16 mouse cellular contexts compared by ENCODE assay signal in the genomic region with DNA sequence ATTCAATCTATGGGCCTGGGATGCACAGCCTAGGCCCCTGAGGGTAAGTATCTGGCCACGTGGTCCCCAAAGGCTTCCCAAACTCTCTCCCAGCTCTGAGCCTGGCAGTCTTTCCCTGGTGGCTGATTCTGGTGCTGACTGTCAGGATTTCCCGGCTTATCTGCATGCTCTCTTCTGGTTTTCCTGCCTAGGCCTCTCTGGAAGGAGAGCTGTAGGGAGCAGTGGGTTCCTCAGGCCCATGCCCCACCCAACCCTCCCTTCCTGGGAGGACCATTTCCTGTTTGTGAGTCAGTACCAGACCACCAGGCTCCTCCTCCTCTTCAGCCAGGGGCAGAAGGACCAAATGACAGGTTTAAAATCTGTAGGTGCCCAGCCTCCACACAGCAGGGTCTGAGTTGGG. TPM values are rescaled to one million over a fixed set of nuclear protein-coding genes. Genes with fewer than 3 reads are reported as not detected.
DNase-seq lines count a peak whose midpoint lies in the region; ATAC-seq and TF ChIP-seq lines count a peak whose summit lies in the region.
"Had no signal": no experiment of that assay in that cellular context is flagged by ENCODE, and none has a peak within 500 bp of the region (broad histone marks: within the 10 kb centered on the region; RNA-seq: fewer than 3 reads in every experiment).

No protein-coding gene starts in this region.

- no peaks in the 10 kb centered on the region for H3K27me3 ChIP-seq in heart, adult 2 months (ENCODE audit: control insufficient read depth, insufficient read depth, low read length)
- H3K27me3 ChIP-seq in liver, embryonic 12.5 days (replicated peaks), result no peaks in the 10 kb centered on the region
- H3K27me3 ChIP-seq in cerebellum, adult 2 months (ENCODE audit: control insufficient read depth, insufficient read depth, low read length), result no peaks in the 10 kb centered on the region
- H3K27me3 ChIP-seq: embryonic facial prominence, embryonic 15.5 days; midbrain, embryonic 15.5 days; stomach, embryonic 15.5 days had no signal

- no peak overlapping the region for H3K4me3 ChIP-seq in heart, adult 2 months
- no peak overlapping the region for H3K4me3 ChIP-seq in liver, embryonic 12.5 days
- H3K4me3 ChIP-seq in layer of hippocampus, adult 2 months, result no peak overlapping the region
- no peak overlapping the region for H3K4me3 ChIP-seq in cerebellum, adult 2 months (replicated peaks; ENCODE audit: insufficient read depth, low read depth, low read length)
- H3K4me3 ChIP-seq: embryonic facial prominence, embryonic 15.5 days; midbrain, embryonic 15.5 days; stomach, embryonic 15.5 days had no signal

- no peaks in the 10 kb centered on the region for H3K9me3 ChIP-seq in liver, embryonic 12.5 days (replicated peaks)
- H3K9me3 ChIP-seq: embryonic facial prominence, embryonic 15.5 days; midbrain, embryonic 15.5 days; stomach, embryonic 15.5 days had no signal

- no peak for DNase-seq in heart, adult 2 months
- no peak for DNase-seq in heart, postnatal 36 days
- DNase-seq in 3134 (ENCODE audit: extremely low read depth, insufficient read length, low spot score), result peak; percentile 34
- peak; percentile 92 for DNase-seq in R1 (ENCODE audit: low read depth, low spot score)
- DNase-seq in cerebellum, postnatal 4 days (ENCODE audit: low spot score in 2 of 2), result no peak
- no peak for DNase-seq in layer of hippocampus, adult 2 months (ENCODE audit: low spot score in 2 of 2)
- no peak for DNase-seq in cerebellum, adult 2 months
- DNase-seq: cerebellum, postnatal 14 days; right cerebral cortex, postnatal 25 days had no signal

- peak; percentile 37 for TF ChIP-seq CTCF in heart, adult 2 months (IDR thresholded peaks at IDR 0.05)
- TF ChIP-seq CTCF in layer of hippocampus, adult 2 months (conservative IDR thresholded peaks at IDR 0.05), result no peak
- TF ChIP-seq CTCF in cerebellum, adult 2 months (IDR thresholded peaks at IDR 0.05; ENCODE audit: borderline replicate concordance, insufficient read depth, low read depth, low read length), result no peak

- H3K4me1 ChIP-seq in heart, adult 2 months (ENCODE audit: control insufficient read depth, insufficient read depth, low read length), result peaks cover 20% of the 10 kb centered on the region
- H3K4me1 ChIP-seq in liver, embryonic 12.5 days, result peaks cover 11% of the 10 kb centered on the region
- H3K4me1 ChIP-seq in cerebellum, adult 2 months (ENCODE audit: control insufficient read depth, insufficient read depth, low read length), result no peaks in the 10 kb centered on the region
- H3K4me1 ChIP-seq: embryonic facial prominence, embryonic 15.5 days; midbrain, embryonic 15.5 days had no signal

- no peaks in the 10 kb centered on the region for H3K79me2 ChIP-seq in heart, adult 2 months (replicated peaks; ENCODE audit: control insufficient read depth, insufficient read depth, low read length)

- no peaks in the 10 kb centered on the region for H3K36me3 ChIP-seq in heart, adult 2 months (ENCODE audit: control insufficient read depth, insufficient read depth, low read length)
- H3K36me3 ChIP-seq in liver, embryonic 12.5 days, result no peaks in the 10 kb centered on the region
- H3K36me3 ChIP-seq: embryonic facial prominence, embryonic 15.5 days; midbrain, embryonic 15.5 days; stomach, embryonic 15.5 days had no signal

- TF ChIP-seq EP300 in heart, adult 2 months (IDR thresholded peaks at IDR 0.05; ENCODE audit: insufficient read depth, low read depth, low read length), result peak; percentile 48; the same call in 1 of the 2 replicates

- no peak overlapping the region for H3K9ac ChIP-seq in heart, adult 2 months (ENCODE audit: low read depth, low read length)
- no peak overlapping the region for H3K9ac ChIP-seq in liver, embryonic 12.5 days
- H3K9ac ChIP-seq: embryonic facial prominence, embryonic 15.5 days; midbrain, embryonic 15.5 days; stomach, embryonic 15.5 days had no signal

- H3K4me2 ChIP-seq in liver, embryonic 12.5 days, result no peak overlapping the region
- H3K4me2 ChIP-seq: embryonic facial prominence, embryonic 15.5 days; midbrain, embryonic 15.5 days; stomach, embryonic 15.5 days had no signal

- no peak for TF ChIP-seq POLR2A in heart, adult 2 months (IDR thresholded peaks at IDR 0.05; ENCODE audit: insufficient read depth, low read depth, low read length)
- TF ChIP-seq POLR2A in cerebellum, adult 2 months (IDR thresholded peaks at IDR 0.05; ENCODE audit: borderline replicate concordance, insufficient read depth, low read length), result no peak

- intact Hi-C loops in heart, adult 2 months (cut with DNase I), result no loop called here
- intact Hi-C loops in heart, postnatal 36 days (cut with DNase I), result no loop called here

- H3K27ac ChIP-seq in heart, adult 2 months, result peak overlapping the region; percentile 73
- H3K27ac ChIP-seq in liver, embryonic 12.5 days, result peak overlapping the region; percentile 34; the same call in 1 of the 2 replicates
- H3K27ac ChIP-seq in layer of hippocampus, adult 2 months, result no peak overlapping the region
- H3K27ac ChIP-seq in cerebellum, adult 2 months (ENCODE audit: insufficient read depth, low read length), result no peak overlapping the region
- H3K27ac ChIP-seq: embryonic facial prominence, embryonic 15.5 days; midbrain, embryonic 15.5 days; stomach, embryonic 15.5 days had no signal

- 0 out of 2 replicates have a peak, but pooled peaks have one; percentile 40 for ATAC-seq in liver, embryonic 12.5 days
- ATAC-seq: intestine, postnatal 0 days; midbrain, embryonic 15.5 days had no signal

- WGBS in heart, adult 2 months, result 6% methylated on average over 2 of the region's 2 CpGs
- 3% methylated on average over 2 of the region's 2 CpGs for WGBS in liver, embryonic 12.5 days (ENCODE audit: insufficient replicate concordance)
- 63% methylated on average over 2 of the region's 2 CpGs for WGBS in cerebellum, adult 2 months

RNA-seq across cellular contexts. Expression of a gene that starts 17.1 kb away (rescaled TPM):
- 1 to 10 TPM; 5.7 to 7.2 TPM for total RNA-seq in heart, adult 2 months (2021)
- 6.3 and 6.8 TPM in 2 replicates for polyA plus RNA-seq in heart, adult 2 months (2012; rRNA removed)
- 1 to 10 TPM; 7.0 to 9.9 TPM for total RNA-seq in heart, postnatal 36 days (2021)
- 3.3 and 3.8 TPM in 2 replicates for polyA plus RNA-seq in liver, embryonic 12.5 days (2016; fragmentation: Nextera tagmentation; extraction: Ambion mirVana)
- 1 to 10 TPM; 1.7 to 2.4 TPM for total RNA-seq in layer of hippocampus, adult 2 months (2021)
- 1.2 and 1.7 TPM in 2 replicates for polyA plus RNA-seq in cerebellum, adult 2 months (2012; rRNA removed)

RNA-seq across cellular contexts. Expression of a gene that starts 35.0 kb away (rescaled TPM):
- 10 to 100 TPM; 20.1 to 20.8 TPM for total RNA-seq in heart, adult 2 months (2021)
- 32.7 and 41.0 TPM in 2 replicates for polyA plus RNA-seq in heart, adult 2 months (2012; rRNA removed)
- 10 to 100 TPM; 20.7 to 21.0 TPM for total RNA-seq in heart, postnatal 36 days (2021)
- 0.08 and 0.12 TPM in 2 replicates for polyA plus RNA-seq in liver, embryonic 12.5 days (2016; fragmentation: Nextera tagmentation; extraction: Ambion mirVana)
- total RNA-seq in layer of hippocampus, adult 2 months (2021), result 100 to 1,000 TPM; 133 to 163 TPM
- polyA plus RNA-seq in cerebellum, adult 2 months (2012; rRNA removed), result 89.2 and 99.9 TPM in 2 replicates
- total RNA-seq: neutrophil, adult 5-6 weeks had no signal

RNA-seq across cellular contexts. Expression of a gene that starts 43.1 kb away (rescaled TPM):
- 100 to 1,000 TPM; 101 to 102 TPM for total RNA-seq in heart, adult 2 months (2021)
- 130 and 147 TPM in 2 replicates for polyA plus RNA-seq in heart, adult 2 months (2012; rRNA removed)
- total RNA-seq in heart, postnatal 36 days (2021), result 100 to 1,000 TPM; 105 to 136 TPM
- 1.2 and 1.4 TPM in 2 replicates for polyA plus RNA-seq in liver, embryonic 12.5 days (2016; fragmentation: Nextera tagmentation; extraction: Ambion mirVana)
- total RNA-seq in layer of hippocampus, adult 2 months (2021), result 1 to 10 TPM; 5.5 to 5.6 TPM
- polyA plus RNA-seq in cerebellum, adult 2 months (2012; rRNA removed), result 7.1 and 9.5 TPM in 2 replicates
- total RNA-seq: hematopoietic stem cell, adult 5-6 weeks; neutrophil, adult 5-6 weeks had no signal

Comparison
In these comparisons a context has a peak if more than half of its experiments do, and no peak if none do; other contexts are left out.
1. DNase-seq: peak in 3134 (single experiment) and R1 (single experiment); none in heart, adult 2 months (0 of 2), heart, postnatal 36 days (0 of 2), cerebellum, postnatal 4 days (0 of 2), layer of hippocampus, adult 2 months (0 of 2) and cerebellum, adult 2 months (0 of 2).
2. H3K27ac ChIP-seq: peak in heart, adult 2 months (single experiment) and liver, embryonic 12.5 days (single experiment); none in layer of hippocampus, adult 2 months (single experiment) and cerebellum, adult 2 months (single experiment).
3. RNA of a gene that starts 35.0 kb away (total RNA-seq): 133 to 163 TPM in layer of hippocampus, adult 2 months; 20.7 to 21.0 TPM in heart, postnatal 36 days and 20.1 to 20.8 TPM in heart, adult 2 months; every median in the first group is over 4 times any median in the second.
4. RNA of a gene that starts 43.1 kb away (total RNA-seq): 105 to 136 TPM in heart, postnatal 36 days and 101 to 102 TPM in heart, adult 2 months; 5.5 to 5.6 TPM in layer of hippocampus, adult 2 months; every median in the first group is over 10 times any median in the second.